Mouse (Mus musculus) stomach, embryonic 14.5 days (tissue): ENCODE measurements around the gene Ptprh. TPM values are rescaled to one million over a fixed set of nuclear protein-coding genes. Genes with fewer than 3 reads are reported as not detected.

Experiments
- microRNA-seq: library from miRNA; unstranded; fragments of <30 nt; microRNA quantifications from one replicate; pipeline ENCODE4, GENCODE M21; 2016
- polyA plus RNA-seq: library from polyadenylated mRNA; unstranded; fragments of >200 nt; fragmentation: Nextera tagmentation; extraction: Ambion mirVana; gene quantifications from 2 replicates; pipeline ENCODE4 v1.2.1, GENCODE M21; 2014

The Ptprh gene
- polyA plus RNA-seq, 1 experiment from 2014 or later, result not detected

Small RNAs within 50 kb of the gene (microRNA-seq; reads per million reads assigned to microRNA genes)
- gene Gm23577, result not detected

Other genes starting within 250 kb of the Ptprh start
- 0.27 and 0.36 TPM in 2 replicates for gene Gp6, start 206.3 kb downstream of the Ptprh start, polyA plus RNA-seq
- gene Rdh13, start 158.4 kb downstream of the Ptprh start, polyA plus RNA-seq, result 31.9 and 34.6 TPM in 2 replicates
- 5.0 and 7.9 TPM in 2 replicates for gene Eps8l1, start 143.4 kb downstream of the Ptprh start, polyA plus RNA-seq
- 47.2 and 61.0 TPM in 2 replicates for gene Ppp1r12c, start 102.4 kb downstream of the Ptprh start, polyA plus RNA-seq
- 31.9 and 33.5 TPM in 2 replicates for gene Tnnt1, start 87.7 kb downstream of the Ptprh start, polyA plus RNA-seq
- 2.9 and 3.3 TPM in 2 replicates for gene Tnni3, start 79.8 kb downstream of the Ptprh start, polyA plus RNA-seq
- gene Dnaaf3, start 71.6 kb downstream of the Ptprh start, polyA plus RNA-seq, result 0.62 and 0.67 TPM in 2 replicates
- gene Syt5, start 56.5 kb downstream of the Ptprh start, polyA plus RNA-seq, result 8.1 and 10.0 TPM in 2 replicates
- gene Tmem86b, start 27.4 kb upstream of the Ptprh start, polyA plus RNA-seq, result 1.4 and 1.6 TPM in 2 replicates
- 10.2 and 11.7 TPM in 2 replicates for gene Ppp6r1, start 55.0 kb upstream of the Ptprh start, polyA plus RNA-seq
- gene Hspbp1, start 81.0 kb upstream of the Ptprh start, polyA plus RNA-seq, result 84.8 and 94.2 TPM in 2 replicates
- gene Brsk1, start 86.6 kb upstream of the Ptprh start, polyA plus RNA-seq, result 2.3 and 4.0 TPM in 2 replicates
- gene Tmem150b, start 121.2 kb upstream of the Ptprh start, polyA plus RNA-seq, result 0.36 and 0.78 TPM in 2 replicates
- 59.2 and 59.4 TPM in 2 replicates for gene Kmt5c, start 136.1 kb upstream of the Ptprh start, polyA plus RNA-seq
- gene Cox6b2, start 149.1 kb upstream of the Ptprh start, polyA plus RNA-seq, result 72.0 and 85.2 TPM in 2 replicates
- gene Fam71e2, start 167.3 kb upstream of the Ptprh start, polyA plus RNA-seq, result not detected in 2 replicates
- 0.17 and 0.27 TPM in 2 replicates for gene Il11, start 178.8 kb upstream of the Ptprh start, polyA plus RNA-seq
- gene Tmem190, start 178.9 kb upstream of the Ptprh start, polyA plus RNA-seq, result 0.55 TPM in 1 of 2 replicates, not detected in the other
- gene Tmem238, start 185.6 kb upstream of the Ptprh start, polyA plus RNA-seq, result 8.7 and 10.6 TPM in 2 replicates
- gene Rpl28, start 188.8 kb upstream of the Ptprh start, polyA plus RNA-seq, result 301 and 312 TPM in 2 replicates
- 318 and 349 TPM in 2 replicates for gene Ube2s, start 208.5 kb upstream of the Ptprh start, polyA plus RNA-seq
- 0.70 and 1.0 TPM in 2 replicates for gene Shisa7, start 240.7 kb upstream of the Ptprh start, polyA plus RNA-seq